Mouse (Mus musculus) hindbrain, postnatal 0 days (tissue): ENCODE measurements at regions not wholly inside any gene's neighbourhood (a gene's known extent, or its start where the extent isn't known, plus 50 kb on each side); places are given as distances from the start of the nearest gene placed in this dataset.

Source experiments
- ATAC-seq: fragments of 200-750 bp; cut with Nextera tagmentation; 2 replicates; pipeline ENCODE4 v1.8.0; 2017; ENCODE audit warnings: mild to moderate bottlenecking, moderate TSS enrichment, moderate library complexity
- DNase-seq: peaks from one replicate; pipeline ENCODE4 v3.0.0-alpha.2; 2015; ENCODE audit warnings: low spot score
- H3K27ac ChIP-seq: fragments of 300-500 bp; sonication (generic); 2 replicates; pipeline ENCODE4 v1.5.1; 2014; ENCODE audit warnings: mild to moderate bottlenecking
- H3K27me3 ChIP-seq: fragments of 300-500 bp; sonication (generic); 2 replicates; pipeline ENCODE4 v1.6.1; 2014; ENCODE audit warnings: low read length, mixed read lengths; ENCODE audit not compliant: insufficient read depth
- H3K36me3 ChIP-seq: fragments of 300-500 bp; sonication (generic); 2 replicates; pipeline ENCODE4 v1.6.1; 2014; ENCODE audit warnings: low read length, mixed read lengths; ENCODE audit not compliant: insufficient read depth
- H3K4me1 ChIP-seq: fragments of 300-500 bp; sonication (generic); 2 replicates; pipeline ENCODE4 v1.6.1; 2014; ENCODE audit warnings: antibody characterized with exemption, low read length, mixed read lengths; ENCODE audit not compliant: insufficient read depth
- H3K4me2 ChIP-seq: fragments of 300-500 bp; sonication (generic); 2 replicates; pipeline ENCODE4 v1.6.1; 2014; ENCODE audit warnings: low read depth, mild to moderate bottlenecking, low read length, moderate library complexity, mixed read lengths
- H3K4me3 ChIP-seq: fragments of 300-500 bp; sonication (generic); 2 replicates; pipeline ENCODE4 v1.5.1; 2014; ENCODE audit warnings: low read length
- H3K9ac ChIP-seq: fragments of 300-500 bp; sonication (generic); replicated peaks from 2 replicates; pipeline ENCODE4 v1.6.1; 2014; ENCODE audit warnings: mild to moderate bottlenecking, low read length, moderate library complexity, mixed read lengths
- H3K9me3 ChIP-seq: fragments of 300-500 bp; sonication (generic); 2 replicates; pipeline ENCODE4 v1.6.1; 2016; ENCODE audit warnings: low read length, mixed read lengths
- CTCF ChIP-seq: IDR thresholded peaks from 2 replicates; pipeline ENCODE4 v1.5.1; 2016; ENCODE audit warnings: antibody characterized with exemption, control low read depth, low read depth
- WGBS: fragments of 180-500 bp; shearing (Covaris S2); extraction: QIAGEN DNeasy Blood & Tissue Kit; methylation state at CpG from one replicate; pipeline ENCODE4 v1.1.7; 2014; 5-methylcytosine and 5-hydroxymethylcytosine counted together

DNA sequence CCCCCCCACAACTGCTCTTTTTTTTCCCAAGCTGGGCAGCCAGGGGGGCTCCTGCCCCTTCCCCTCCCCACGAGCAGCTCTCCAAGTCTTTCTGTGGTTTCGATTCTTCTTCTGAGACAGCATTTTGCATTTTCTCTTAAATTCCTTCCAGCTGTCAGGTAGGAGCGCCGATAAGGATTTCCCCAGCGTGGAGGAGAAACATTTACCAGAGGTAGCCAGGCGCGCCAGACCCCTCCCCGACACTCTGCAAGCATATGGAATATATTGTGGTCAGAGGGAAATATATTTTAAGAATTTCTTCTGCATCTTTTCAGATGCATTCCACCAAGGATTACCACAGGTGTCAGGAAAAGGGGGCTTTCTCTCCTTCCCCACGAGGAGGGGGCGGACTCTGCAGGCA, 111.9 kb downstream of the Tbx5 start:
- Histone ChIP-seq H3K9ac (no peak overlapping the region), H3K9me3 (no peaks in the 10 kb centered on the region), H3K27me3 (no peaks in the 10 kb centered on the region), H3K36me3 (no peaks in the 10 kb centered on the region), H3K4me2 (no peak overlapping the region), H3K27ac (no peak overlapping the region), H3K4me1 (no peaks in the 10 kb centered on the region), H3K4me3 (no peak overlapping the region)
- TF ChIP-seq CTCF = no peak
- DNase-seq (no peak), ATAC-seq (no peak)
- 71% methylated on average over 10 of the region's 10 CpGs for whole genome bisulfite sequencing

DNA sequence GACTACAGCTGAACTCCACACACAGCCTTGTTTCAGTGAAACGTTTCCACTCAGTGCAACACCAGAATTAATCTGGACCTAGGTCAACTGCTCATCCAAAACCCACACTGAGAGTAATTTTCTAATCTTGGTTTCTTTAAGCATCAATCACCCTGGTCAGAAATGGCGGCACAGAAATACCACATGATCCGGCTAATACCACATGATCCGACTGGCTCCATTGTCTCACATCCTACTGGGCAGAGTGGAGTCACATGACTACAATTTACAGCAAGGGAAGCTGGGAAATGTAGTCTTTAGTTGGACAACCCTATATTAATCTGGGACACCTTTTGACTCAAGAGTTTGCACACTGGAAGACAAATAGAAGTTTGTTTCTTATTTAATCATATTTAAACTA, 115.9 kb downstream of the Tbx5 start:
- no peak overlapping the region for H3K27ac ChIP-seq
- ATAC-seq (peak; percentile 74; the same call in 1 of the 2 replicates), DNase-seq (peak; percentile 69)
- no peaks in the 10 kb centered on the region for H3K36me3 ChIP-seq
- 77% methylated on average over 4 of the region's 4 CpGs for WGBS
- no peak overlapping the region for H3K4me3 ChIP-seq
- H3K4me2 ChIP-seq = no peak overlapping the region
- no peaks in the 10 kb centered on the region for H3K4me1 ChIP-seq
- no peak for TF ChIP-seq CTCF
- no peak overlapping the region for H3K9ac ChIP-seq
- H3K9me3 ChIP-seq = no peaks in the 10 kb centered on the region
- H3K27me3 ChIP-seq = 0 out of 2 replicates have a peak, but pooled peaks cover 4% of the 10 kb centered on the region

DNA sequence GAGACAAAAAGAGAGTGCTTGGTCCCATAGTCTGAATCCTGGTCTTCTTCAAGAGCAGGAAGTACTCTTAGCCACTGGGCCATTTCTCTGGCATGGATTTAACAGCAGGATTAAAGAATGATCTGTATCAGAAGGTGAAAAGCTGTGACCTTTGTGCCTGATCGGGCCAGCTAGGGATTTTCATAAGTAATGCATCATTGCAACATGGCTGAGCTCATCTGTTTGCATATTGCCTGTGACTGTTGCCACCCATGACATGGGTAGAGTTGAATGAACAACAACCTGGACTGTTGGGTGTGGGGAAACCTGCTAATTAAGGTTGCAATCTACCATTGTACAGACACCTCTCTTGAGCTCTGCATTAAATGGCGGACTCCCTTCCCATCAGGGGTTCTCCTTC, 119.6 kb downstream of the Tbx5 start:
- DNase-seq = no peak
- Histone ChIP-seq H3K4me1 (no peaks in the 10 kb centered on the region), H3K9ac (no peak overlapping the region), H3K9me3 (no peaks in the 10 kb centered on the region), H3K27me3 (0 out of 2 replicates have a peak, but pooled peaks cover 4% of the 10 kb centered on the region), H3K4me2 (no peak overlapping the region), H3K4me3 (no peak overlapping the region), H3K27ac (no peak overlapping the region), H3K36me3 (no peaks in the 10 kb centered on the region)
- TF ChIP-seq CTCF = no peak
- no peak for ATAC-seq
- WGBS = 87% methylated on average over 2 of the region's 2 CpGs

DNA sequence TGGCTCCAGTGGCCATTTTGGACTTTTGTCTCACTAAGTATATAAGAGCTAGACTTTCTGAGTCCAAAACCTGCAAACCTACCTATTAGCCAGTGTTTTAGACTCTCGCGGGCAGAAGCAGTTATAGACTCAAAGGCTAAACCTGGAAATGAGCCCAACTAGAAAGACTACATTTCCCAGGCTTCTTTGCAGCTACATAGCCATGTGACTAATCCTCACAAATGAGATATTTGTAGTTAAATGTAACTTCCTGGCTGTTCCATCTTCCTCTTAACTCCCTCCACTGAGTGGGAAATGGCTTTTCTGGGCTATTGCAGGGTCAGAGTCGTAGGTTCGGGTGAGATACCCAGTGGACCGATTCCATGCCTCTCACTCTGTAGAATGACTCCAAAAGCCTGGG, 120.7 kb downstream of the Tbx5 start:
- Histone ChIP-seq H3K4me2 (no peak overlapping the region), H3K9ac (no peak overlapping the region), H3K4me1 (no peaks in the 10 kb centered on the region), H3K27me3 (0 out of 2 replicates have a peak, but pooled peaks cover 4% of the 10 kb centered on the region), H3K27ac (no peak overlapping the region), H3K9me3 (no peaks in the 10 kb centered on the region), H3K4me3 (no peak overlapping the region), H3K36me3 (no peaks in the 10 kb centered on the region)
- TF ChIP-seq CTCF = no peak
- peak; percentile 71 for DNase-seq
- 0 out of 2 replicates have a peak, but pooled peaks have one; percentile 38 for ATAC-seq
- WGBS = 89% methylated on average over 5 of the region's 5 CpGs

DNA sequence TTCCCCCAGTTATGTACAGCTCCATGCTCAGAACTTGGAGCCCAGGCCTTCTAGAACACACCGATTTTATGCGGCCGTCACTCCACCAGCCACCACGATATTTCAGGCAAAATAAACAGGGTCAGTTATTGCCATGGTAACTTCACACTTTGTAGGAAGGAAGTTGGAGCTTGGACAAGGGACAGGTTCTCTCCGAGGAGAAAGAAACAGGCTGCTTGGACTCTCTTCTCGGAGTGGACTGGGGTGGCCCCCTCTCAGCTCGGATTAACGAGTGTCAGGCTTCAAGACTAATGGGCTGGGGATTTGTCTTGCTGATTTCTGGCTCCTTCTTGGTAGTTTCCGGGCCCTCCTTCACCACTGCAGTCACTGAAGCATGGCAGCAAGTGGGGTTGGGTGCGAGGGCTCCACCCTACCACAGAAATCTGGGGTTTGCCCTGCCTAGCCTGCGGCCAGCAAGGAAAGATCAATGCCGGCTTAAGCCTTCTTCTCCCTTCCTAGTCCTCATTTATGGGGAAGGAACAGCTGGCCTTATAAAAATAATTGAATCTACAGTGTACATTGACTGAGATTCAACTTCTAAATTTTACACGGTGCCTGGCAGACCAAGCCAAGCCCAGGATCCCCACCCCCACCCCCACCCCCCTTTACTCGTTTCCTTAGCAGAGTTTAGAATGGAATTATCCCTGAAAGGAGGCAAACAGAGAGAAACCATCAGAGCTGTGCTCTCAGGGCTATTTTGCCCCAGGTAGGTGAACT, 121.5 kb downstream of the Tbx5 start:
- Histone ChIP-seq H3K9ac (no peak overlapping the region), H3K27me3 (0 out of 2 replicates have a peak, but pooled peaks cover 4% of the 10 kb centered on the region), H3K9me3 (no peaks in the 10 kb centered on the region), H3K4me2 (no peak overlapping the region), H3K4me1 (no peaks in the 10 kb centered on the region), H3K27ac (no peak overlapping the region), H3K4me3 (no peak overlapping the region), H3K36me3 (no peaks in the 10 kb centered on the region)
- 62% methylated on average over 14 of the region's 14 CpGs for WGBS
- no peak for DNase-seq
- no peak for TF ChIP-seq CTCF
- no peak for ATAC-seq

DNA sequence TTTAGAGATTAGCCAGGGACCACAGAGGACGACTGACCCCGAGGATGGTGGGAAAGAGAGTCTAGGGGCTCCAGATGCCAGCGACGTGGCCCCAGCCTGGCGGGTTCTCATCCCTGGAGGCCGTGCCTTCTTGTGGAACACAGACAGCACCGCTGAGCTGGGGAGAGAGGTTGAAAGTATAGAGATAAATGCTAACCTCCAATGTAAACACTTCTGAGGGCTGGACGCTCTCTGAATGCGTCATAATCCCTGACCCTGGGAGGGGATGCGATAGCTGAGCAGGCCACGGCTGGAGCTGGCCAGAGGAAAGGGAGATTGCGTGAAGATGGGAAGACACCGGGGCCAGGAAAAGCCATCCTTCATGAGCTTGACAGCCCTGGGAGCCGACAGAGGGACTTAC, 126.5 kb downstream of the Tbx5 start:
- no peaks in the 10 kb centered on the region for H3K9me3 ChIP-seq
- H3K36me3 ChIP-seq = no peaks in the 10 kb centered on the region
- H3K4me1 ChIP-seq = no peaks in the 10 kb centered on the region
- no peak overlapping the region for H3K9ac ChIP-seq
- no peak overlapping the region for H3K27ac ChIP-seq
- WGBS = 48% methylated on average over 14 of the region's 14 CpGs
- H3K4me3 ChIP-seq = no peak overlapping the region
- no peak overlapping the region for H3K4me2 ChIP-seq
- no peak for ATAC-seq
- no peaks in the 10 kb centered on the region for H3K27me3 ChIP-seq
- TF ChIP-seq CTCF = no peak
- DNase-seq = no peak

DNA sequence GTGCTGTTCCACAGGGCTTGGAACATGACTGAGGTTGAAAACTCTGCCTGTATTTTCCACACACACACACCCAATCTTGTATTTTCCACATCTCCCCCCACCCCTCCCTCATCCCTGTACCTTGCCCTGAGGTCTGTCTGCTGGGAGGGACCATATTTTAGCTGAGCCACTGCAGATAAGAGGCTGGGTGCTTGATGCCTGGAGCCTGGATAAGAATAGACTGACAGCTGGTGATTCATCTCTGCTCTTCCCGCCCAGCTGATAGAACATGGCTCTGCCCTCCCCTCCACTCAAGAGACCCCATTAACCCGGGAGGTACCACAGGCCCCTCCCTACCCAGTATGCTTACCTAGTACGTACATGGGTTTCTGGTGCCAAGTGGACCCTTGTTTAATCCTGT, 132.3 kb downstream of the Tbx5 start:
- Histone ChIP-seq H3K36me3 (no peaks in the 10 kb centered on the region), H3K4me3 (no peak overlapping the region), H3K9ac (no peak overlapping the region), H3K9me3 (no peaks in the 10 kb centered on the region), H3K4me1 (no peaks in the 10 kb centered on the region), H3K27me3 (no peaks in the 10 kb centered on the region), H3K27ac (no peak overlapping the region), H3K4me2 (no peak overlapping the region)
- TF ChIP-seq CTCF = no peak
- ATAC-seq (no peak), DNase-seq (no peak)
- 65% methylated on average over 3 of the region's 3 CpGs for WGBS
